Mouse (Mus musculus): ENCODE results near the gene Macrod2. TPM values are rescaled to one million over a fixed set of nuclear protein-coding genes. Genes with fewer than 3 reads are reported as not detected.

The Macrod2 gene
- polyA plus RNA-seq, 1 experiment from 2014 or later, result 23.7 TPM

GRCm38 (mm10) chr2:141728998-141729397 lies 1333.9 kb downstream of the Macrod2 start:
- no peak overlapping the region for H3K27ac ChIP-seq (replicated peaks)
- H3K4me2 ChIP-seq, result no peak overlapping the region
- no peaks in the 10 kb centered on the region for H3K27me3 ChIP-seq (replicated peaks)
- no peak overlapping the region for H3K9ac ChIP-seq
- H3K4me1 ChIP-seq, result no peaks in the 10 kb centered on the region
- no peak for ATAC-seq (ENCODE audit: extremely low read depth, insufficient number of reproducible peaks, low FRiP score, low TSS enrichment)
- 61% methylated on average over 4 of the region's 4 CpGs for WGBS
- H3K36me3 ChIP-seq, result no peaks in the 10 kb centered on the region
- no peak overlapping the region for H3K4me3 ChIP-seq
- no peaks in the 10 kb centered on the region for H3K9me3 ChIP-seq

GRCm38 (mm10) chr2:141736685-141737456 lies 1341.8 kb downstream of the Macrod2 start:
- no peak for ATAC-seq (ENCODE audit: extremely low read depth, insufficient number of reproducible peaks, low FRiP score, low TSS enrichment)
- H3K36me3 ChIP-seq, result no peaks in the 10 kb centered on the region
- no peak overlapping the region for H3K4me3 ChIP-seq
- H3K4me2 ChIP-seq, result no peak overlapping the region
- no peaks in the 10 kb centered on the region for H3K9me3 ChIP-seq
- 76% methylated on average over 5 of the region's 5 CpGs for WGBS
- no peaks in the 10 kb centered on the region for H3K27me3 ChIP-seq (replicated peaks)
- no peaks in the 10 kb centered on the region for H3K4me1 ChIP-seq
- no peak overlapping the region for H3K27ac ChIP-seq (replicated peaks)
- H3K9ac ChIP-seq, result no peak overlapping the region

GRCm38 (mm10) chr2:141738702-141739101 lies 1343.6 kb downstream of the Macrod2 start:
- no peak overlapping the region for H3K9ac ChIP-seq
- 80% methylated on average over 1 of the region's 1 CpGs for WGBS
- H3K36me3 ChIP-seq, result no peaks in the 10 kb centered on the region
- no peaks in the 10 kb centered on the region for H3K27me3 ChIP-seq (replicated peaks)
- no peaks in the 10 kb centered on the region for H3K4me1 ChIP-seq
- no peak for ATAC-seq (ENCODE audit: extremely low read depth, insufficient number of reproducible peaks, low FRiP score, low TSS enrichment)
- H3K4me3 ChIP-seq, result no peak overlapping the region
- no peaks in the 10 kb centered on the region for H3K9me3 ChIP-seq
- no peak overlapping the region for H3K4me2 ChIP-seq
- H3K27ac ChIP-seq (replicated peaks), result no peak overlapping the region

- no peaks in the 10 kb centered on the region for H3K4me1 ChIP-seq
- H3K36me3 ChIP-seq, result no peaks in the 10 kb centered on the region
- no peak overlapping the region for H3K9ac ChIP-seq
- no peaks in the 10 kb centered on the region for H3K27me3 ChIP-seq (replicated peaks)
- no peak overlapping the region for H3K27ac ChIP-seq (replicated peaks)
- H3K4me2 ChIP-seq, result no peak overlapping the region
- ATAC-seq (ENCODE audit: extremely low read depth, insufficient number of reproducible peaks, low FRiP score, low TSS enrichment), result no peak
- H3K4me3 ChIP-seq, result no peak overlapping the region
- H3K9me3 ChIP-seq, result no peaks in the 10 kb centered on the region
- WGBS, result 71% methylated on average over 5 of the region's 5 CpGs
These were observed 1345.2 kb downstream of the Macrod2 start for GRCm38 (mm10) chr2:141740318-141740717.

- 74% methylated on average over 4 of the region's 4 CpGs for WGBS
- ATAC-seq (ENCODE audit: extremely low read depth, insufficient number of reproducible peaks, low FRiP score, low TSS enrichment), result no peak
- H3K4me1 ChIP-seq, result no peaks in the 10 kb centered on the region
These were observed 1405.1 kb downstream of the Macrod2 start for GRCm38 (mm10) chr2:141800236-141800635.

GRCm38 (mm10) chr2:141800909-141801308 lies 1405.8 kb downstream of the Macrod2 start:
- Histone ChIP-seq H3K4me3 (no peak overlapping the region), H3K9me3 (no peaks in the 10 kb centered on the region), H3K4me2 (no peak overlapping the region), H3K36me3 (no peaks in the 10 kb centered on the region), H3K27me3 (replicated peaks) (no peaks in the 10 kb centered on the region), H3K27ac (replicated peaks) (no peak overlapping the region), H3K4me1 (no peaks in the 10 kb centered on the region), H3K9ac (no peak overlapping the region)
- ATAC-seq (ENCODE audit: extremely low read depth, insufficient number of reproducible peaks, low FRiP score, low TSS enrichment), result no peak
- 55% methylated on average over 2 of the region's 2 CpGs for WGBS

More at GRCm38 (mm10) chr2:141800236-141800635, 1405.1 kb downstream of the Macrod2 start:
- Histone ChIP-seq H3K4me3 (no peak overlapping the region), H3K9me3 (no peaks in the 10 kb centered on the region), H3K4me2 (no peak overlapping the region), H3K27ac (replicated peaks) (no peak overlapping the region), H3K36me3 (no peaks in the 10 kb centered on the region), H3K9ac (no peak overlapping the region), H3K27me3 (replicated peaks) (no peaks in the 10 kb centered on the region)

GRCm38 (mm10) chr2:141816266-141816665 lies 1421.2 kb downstream of the Macrod2 start:
- Histone ChIP-seq H3K4me1 (no peaks in the 10 kb centered on the region), H3K4me2 (no peak overlapping the region), H3K4me3 (no peak overlapping the region), H3K27ac (replicated peaks) (no peak overlapping the region), H3K9ac (no peak overlapping the region), H3K36me3 (no peaks in the 10 kb centered on the region), H3K9me3 (no peaks in the 10 kb centered on the region), H3K27me3 (replicated peaks) (no peaks in the 10 kb centered on the region)
- no peak for ATAC-seq (ENCODE audit: extremely low read depth, insufficient number of reproducible peaks, low FRiP score, low TSS enrichment)
- WGBS, result 82% methylated on average over 4 of the region's 4 CpGs

GRCm38 (mm10) chr2:141817546-141818180 lies 1422.6 kb downstream of the Macrod2 start:
- 71% methylated on average over 4 of the region's 4 CpGs for WGBS
- no peak for ATAC-seq (ENCODE audit: extremely low read depth, insufficient number of reproducible peaks, low FRiP score, low TSS enrichment)
- H3K4me3 ChIP-seq, result no peak overlapping the region
- H3K27ac ChIP-seq (replicated peaks), result no peak overlapping the region
- H3K27me3 ChIP-seq (replicated peaks), result no peaks in the 10 kb centered on the region
- H3K4me1 ChIP-seq, result no peaks in the 10 kb centered on the region
- H3K4me2 ChIP-seq, result no peak overlapping the region
- no peaks in the 10 kb centered on the region for H3K36me3 ChIP-seq
- H3K9me3 ChIP-seq, result no peaks in the 10 kb centered on the region
- H3K9ac ChIP-seq, result no peak overlapping the region

GRCm38 (mm10) chr2:141820795-141821194 lies 1425.7 kb downstream of the Macrod2 start:
- H3K4me3 ChIP-seq, result no peak overlapping the region
- no peak overlapping the region for H3K27ac ChIP-seq (replicated peaks)
- H3K9ac ChIP-seq, result no peak overlapping the region
- no peaks in the 10 kb centered on the region for H3K9me3 ChIP-seq
- no peaks in the 10 kb centered on the region for H3K36me3 ChIP-seq
- no peaks in the 10 kb centered on the region for H3K27me3 ChIP-seq (replicated peaks)
- H3K4me2 ChIP-seq, result no peak overlapping the region
- ATAC-seq (ENCODE audit: extremely low read depth, insufficient number of reproducible peaks, low FRiP score, low TSS enrichment), result no peak
- H3K4me1 ChIP-seq, result no peaks in the 10 kb centered on the region

- Histone ChIP-seq H3K9ac (no peak overlapping the region), H3K4me3 (no peak overlapping the region), H3K27ac (replicated peaks) (no peak overlapping the region), H3K36me3 (no peaks in the 10 kb centered on the region), H3K27me3 (replicated peaks) (no peaks in the 10 kb centered on the region), H3K4me2 (no peak overlapping the region), H3K9me3 (no peaks in the 10 kb centered on the region), H3K4me1 (no peaks in the 10 kb centered on the region)
- no peak for ATAC-seq (ENCODE audit: extremely low read depth, insufficient number of reproducible peaks, low FRiP score, low TSS enrichment)
- WGBS, result 59% methylated on average over 8 of the region's 8 CpGs
These were observed 1430.7 kb downstream of the Macrod2 start for GRCm38 (mm10) chr2:141825606-141826495.

GRCm38 (mm10) chr2:141830496-141830895 lies 1435.4 kb downstream of the Macrod2 start:
- Histone ChIP-seq H3K9ac (no peak overlapping the region), H3K4me1 (no peaks in the 10 kb centered on the region), H3K4me2 (no peak overlapping the region), H3K9me3 (no peaks in the 10 kb centered on the region), H3K36me3 (no peaks in the 10 kb centered on the region), H3K27me3 (replicated peaks) (no peaks in the 10 kb centered on the region), H3K4me3 (no peak overlapping the region), H3K27ac (replicated peaks) (no peak overlapping the region)
- no peak for ATAC-seq (ENCODE audit: extremely low read depth, insufficient number of reproducible peaks, low FRiP score, low TSS enrichment)
- WGBS, result 64% methylated on average over 2 of the region's 2 CpGs
